Mouse (Mus musculus): ENCODE measurements at regions not wholly inside any gene's neighbourhood (a gene's known extent, or its start where the extent isn't known, plus 50 kb on each side); places are given as distances from the start of the nearest gene placed in this dataset.

GRCm38 (mm10) chr3:143078310-143078709 lies 196.5 kb upstream of the Pkn2 start:
- TF ChIP-seq CTCF (conservative IDR thresholded peaks at IDR 0.05; ENCODE audit: low read length): no peak
- no peak for TF ChIP-seq POU5F1 (IDR thresholded peaks at IDR 0.05; ENCODE audit: borderline replicate concordance, low read length)
- TF ChIP-seq NANOG (IDR thresholded peaks at IDR 0.05; ENCODE audit: borderline replicate concordance, low read length): no peak
